Mouse (Mus musculus) erythroblast, embryonic 14.5 days (primary cell): ENCODE results near the gene Nob1.

Source experiments
- GATA1 ChIP-seq: IDR thresholded peaks from 2 replicates; pipeline ENCODE4 v1.6.1; 2012; ENCODE audit warnings: low read length, inconsistent platforms, mixed read lengths
- TAL1 ChIP-seq: IDR thresholded peaks from 3 replicates; pipeline ENCODE4 v1.6.1; 2012; ENCODE audit warnings: low read length, inconsistent platforms, mixed read lengths

DNA sequence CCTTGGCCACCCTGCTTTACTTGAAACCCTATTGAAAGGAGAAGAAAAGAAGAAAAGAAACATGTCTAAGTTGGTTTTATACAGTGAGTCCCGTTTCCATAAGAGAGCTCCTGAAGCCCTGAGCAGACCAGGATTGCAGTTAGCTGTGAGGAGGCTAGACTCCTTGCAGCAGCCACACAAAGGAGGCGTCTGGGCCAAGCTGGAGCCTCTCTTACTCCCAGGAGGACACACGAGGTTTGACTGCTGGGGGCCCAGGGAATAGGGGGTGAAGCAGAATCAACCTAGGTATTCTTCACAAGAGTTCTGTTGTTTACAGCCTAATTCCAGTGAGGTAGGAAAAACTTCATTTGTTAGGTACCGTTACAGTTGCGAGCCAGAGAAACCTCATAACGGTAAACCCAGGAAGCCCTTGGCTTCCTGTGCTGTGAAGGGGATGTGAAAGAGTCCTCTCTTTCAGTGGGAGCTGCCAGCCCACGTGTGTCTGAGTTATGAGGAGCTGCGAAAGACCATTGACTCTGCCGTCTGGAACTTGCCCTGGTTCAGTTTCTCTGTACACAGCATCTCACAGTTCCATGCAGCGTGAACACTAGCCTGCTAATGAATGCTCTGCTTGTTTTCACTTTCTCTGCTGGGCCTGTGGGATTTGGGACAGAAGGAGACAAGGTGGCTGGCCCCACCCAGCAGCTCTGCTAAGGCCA is 47.7 kb upstream of the Nob1 start:
- no peak for TF ChIP-seq TAL1
- TF ChIP-seq GATA1 = no peak
